Mouse (Mus musculus) CH12.LX (cell line): ENCODE results near the gene Gm867.

Experiments
- CHD1 ChIP-seq: IDR thresholded peaks from 2 replicates; pipeline ENCODE4 v1.6.1; 2012; ENCODE audit warnings: low read depth, low read length, improper control_type of control experiment, inconsistent platforms
- CTCF ChIP-seq, 2 experiments: IDR thresholded peaks in 1 of 2; conservative IDR thresholded peaks in 1 of 2; 2 replicates each; pipeline ENCODE4 v1.5.1; 2011 to 2012; ENCODE audit warnings: low read depth in 2 of 2, low read length in 2 of 2, improper control_type of control experiment in 1 of 2, inconsistent platforms in 1 of 2, mild to moderate bottlenecking in 1 of 2, moderate library complexity in 1 of 2
- JUND ChIP-seq: conservative IDR thresholded peaks from 2 replicates; pipeline ENCODE4 v1.6.1; 2011; ENCODE audit warnings: low read depth, low read length, improper control_type of control experiment
- MEF2A ChIP-seq: IDR thresholded peaks from 2 replicates; pipeline ENCODE4 v1.6.1; 2014; ENCODE audit warnings: low read depth, mild to moderate bottlenecking, inconsistent platforms, low read length, improper control_type of control experiment, borderline replicate concordance
- MYC ChIP-seq: IDR thresholded peaks from 2 replicates; pipeline ENCODE4 v1.6.1; 2011; ENCODE audit warnings: low read depth, mild to moderate bottlenecking, improper control_type of control experiment, low read length
- POLR2A ChIP-seq: IDR thresholded peaks from 2 replicates; pipeline ENCODE4 v1.6.1; 2011; ENCODE audit warnings: low read depth, mild to moderate bottlenecking, improper control_type of control experiment, low read length
- POLR2AphosphoS2 ChIP-seq: IDR thresholded peaks from 2 replicates; pipeline ENCODE4 v1.6.1; 2011; ENCODE audit warnings: low read depth, low read length, improper control_type of control experiment
- SIN3A ChIP-seq: IDR thresholded peaks from 2 replicates; pipeline ENCODE4 v1.6.1; 2012; ENCODE audit warnings: low read length, improper control_type of control experiment, inconsistent platforms
- TCF12 ChIP-seq: IDR thresholded peaks from 2 replicates; pipeline ENCODE4 v1.6.1; 2014; ENCODE audit warnings: low read depth, mild to moderate bottlenecking, inconsistent platforms, low read length, improper control_type of control experiment
- UBTF ChIP-seq: IDR thresholded peaks from 2 replicates; pipeline ENCODE4 v1.6.1; 2012; ENCODE audit warnings: low read depth, mild to moderate bottlenecking, inconsistent platforms, low read length, improper control_type of control experiment, moderate library complexity
- USF1 ChIP-seq: IDR thresholded peaks from 2 replicates; pipeline ENCODE4 v1.6.1; 2014; ENCODE audit warnings: low read depth, mild to moderate bottlenecking, inconsistent platforms, low read length, improper control_type of control experiment
- ZKSCAN1 ChIP-seq: IDR thresholded peaks from 2 replicates; pipeline ENCODE4 v1.6.1; 2012; ENCODE audit warnings: low read depth, inconsistent platforms, low read length, improper control_type of control experiment, borderline replicate concordance

- TF ChIP-seq POLR2AphosphoS2 (no peak), POLR2A (no peak), CTCF (conservative IDR thresholded peaks at IDR 0.05 in 1 of 2, IDR thresholded peaks at IDR 0.05 in 1 of 2; ENCODE audit: low read depth in 2 of 2, low read length in 2 of 2) (peak in 1 of 2 experiments; percentile 57; a peak in 2 of 4 replicates), TCF12 (peak; percentile 69), JUND (no peak), CHD1 (no peak), ZKSCAN1 (no peak), MYC (no peak), UBTF (no peak), USF1 (no peak), MEF2A (no peak; the same call in 1 of the 2 replicates), SIN3A (peak; percentile 71; the same call in 1 of the 2 replicates)
Observed at GRCm38 (mm10) chr10:75896208-75896607, 44.3 kb downstream of the Gm867 start.
